Mouse (Mus musculus): ENCODE measurements around the gene Omd.
"Not testable (repeated sequence)": the region's sequence is repeated elsewhere in the genome, so short reads cannot be mapped to it uniquely, and the experiment has no call there.

The Omd gene

DNA sequence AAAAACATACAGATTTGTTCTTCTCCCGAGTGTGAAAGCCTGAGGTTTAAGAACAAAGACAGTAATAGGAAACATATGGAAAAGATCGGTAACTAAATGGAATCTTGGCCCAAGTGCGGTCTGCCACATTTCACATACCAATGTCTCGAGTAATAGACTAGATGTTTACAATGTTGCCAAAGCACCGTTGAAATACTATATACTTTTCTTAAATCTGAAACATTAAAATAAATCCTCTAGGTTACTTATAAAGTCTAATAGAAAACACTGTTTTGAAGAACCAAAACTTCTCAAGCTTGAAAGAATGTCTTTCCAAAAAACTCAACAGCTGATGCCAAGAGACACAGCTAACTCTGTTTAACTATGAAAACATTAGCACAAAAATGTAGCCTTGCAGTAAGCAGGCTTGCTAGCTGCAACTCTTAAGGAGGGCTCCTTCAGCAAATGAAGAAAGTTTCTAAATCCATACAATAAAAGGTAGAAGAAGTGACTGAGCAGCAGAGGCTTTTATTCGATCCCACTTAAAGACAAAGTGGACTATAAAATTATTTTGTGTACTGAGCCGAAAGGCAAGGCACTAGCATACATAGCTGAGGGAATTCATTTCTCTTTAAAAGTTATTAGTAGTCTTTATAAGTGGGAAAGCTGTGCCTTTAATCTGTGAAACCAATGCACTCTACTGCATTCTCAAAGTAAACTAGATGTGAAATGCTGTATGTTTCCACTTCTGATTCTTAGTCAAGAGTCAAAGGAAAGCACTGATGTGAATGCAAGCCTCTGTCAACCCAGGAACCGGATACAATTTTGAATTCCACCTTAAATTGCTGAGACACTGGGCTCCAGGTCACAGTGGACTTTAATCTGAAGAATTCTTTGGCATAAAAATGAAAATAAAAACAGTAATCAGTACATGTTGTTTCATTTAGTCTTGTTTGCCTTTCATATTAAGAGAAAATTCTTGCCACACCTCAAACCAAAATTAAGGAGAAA, at the start of gene Omd:
Omd (plus strand) TSS at position 922 of the 990 bp plus-strand sequence.
- DNase-seq (ENCODE audit: low read depth, low spot score) = peak; percentile 60

DNA sequence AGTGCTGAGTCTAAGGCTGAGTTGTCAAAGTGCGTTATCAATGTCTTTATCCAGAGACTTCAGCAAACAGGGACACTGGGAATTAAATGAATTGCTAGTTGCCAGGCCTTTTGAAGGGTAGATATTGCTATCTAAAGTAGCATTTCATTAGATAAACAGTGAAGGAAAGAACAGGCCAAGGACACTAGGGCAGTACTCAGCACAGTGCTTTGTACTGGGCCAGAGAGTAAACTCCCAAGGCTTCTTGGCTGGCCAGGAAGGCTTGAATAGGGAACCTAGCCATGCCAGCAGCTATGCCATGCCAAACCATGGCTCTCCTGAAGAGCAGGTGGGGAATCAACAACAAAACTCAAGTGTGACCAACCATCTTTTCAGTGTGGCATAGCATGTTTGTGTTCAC, 45.3 kb upstream of the Omd start:
- no peak for DNase-seq (ENCODE audit: low read depth, low spot score)

DNA sequence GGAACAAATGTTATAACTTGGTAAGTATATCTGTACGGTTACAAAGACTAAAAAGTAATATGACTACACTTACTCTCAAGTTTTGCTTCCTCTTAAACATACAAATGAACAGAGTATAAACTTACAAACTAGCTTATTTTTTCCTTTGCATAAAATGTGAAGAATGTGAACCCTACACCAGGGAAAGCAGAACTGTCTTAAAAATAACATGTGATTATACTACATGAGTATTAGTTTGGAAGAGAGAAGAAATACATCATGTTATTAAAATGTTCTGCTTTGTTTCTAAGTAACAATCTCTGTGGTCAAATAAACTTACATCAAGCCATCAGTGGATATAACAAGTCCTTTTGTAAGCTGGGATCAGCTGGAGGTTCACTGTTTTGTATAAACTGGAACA, 43.6 kb upstream of the Omd start:
- DNase-seq (ENCODE audit: low read depth, low spot score) = no peak

GRCm38 (mm10) chr13:49544279-49544678, 38.0 kb upstream of the Omd start, which contains the start of gene Aspn:
Gene Aspn (plus strand): TSS chr13:49544443.
- no peak for DNase-seq (ENCODE audit: low read depth, low spot score)

DNA sequence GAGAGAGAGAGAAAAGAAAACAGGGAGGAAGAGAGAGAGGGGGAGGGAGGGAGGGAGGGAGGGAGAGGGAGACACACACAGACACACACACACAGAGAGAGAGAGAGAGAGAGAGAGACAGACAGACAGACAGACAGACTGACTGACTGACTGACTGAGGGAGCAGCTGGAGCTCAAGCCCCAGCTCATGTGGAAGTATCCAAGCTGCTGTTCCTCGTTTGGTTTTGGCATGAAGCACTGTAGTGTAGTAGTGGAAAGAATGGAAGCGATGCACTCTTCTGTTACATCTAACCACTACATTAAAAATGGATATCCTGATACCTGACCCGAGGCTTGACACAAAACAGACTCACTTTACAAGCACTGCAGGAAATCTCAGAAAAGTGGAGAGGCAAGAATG, 36.6 kb upstream of the Omd start:
- DNase-seq (ENCODE audit: low read depth, low spot score) = peak; percentile 29

GRCm38 (mm10) chr13:49546517-49546916, 35.7 kb upstream of the Omd start:
- DNase-seq (ENCODE audit: low read depth, low spot score) = no peak

- DNase-seq (ENCODE audit: low read depth, low spot score) = no peak
Measured at GRCm38 (mm10) chr13:49547563-49548150, 34.6 kb upstream of the Omd start.

DNA sequence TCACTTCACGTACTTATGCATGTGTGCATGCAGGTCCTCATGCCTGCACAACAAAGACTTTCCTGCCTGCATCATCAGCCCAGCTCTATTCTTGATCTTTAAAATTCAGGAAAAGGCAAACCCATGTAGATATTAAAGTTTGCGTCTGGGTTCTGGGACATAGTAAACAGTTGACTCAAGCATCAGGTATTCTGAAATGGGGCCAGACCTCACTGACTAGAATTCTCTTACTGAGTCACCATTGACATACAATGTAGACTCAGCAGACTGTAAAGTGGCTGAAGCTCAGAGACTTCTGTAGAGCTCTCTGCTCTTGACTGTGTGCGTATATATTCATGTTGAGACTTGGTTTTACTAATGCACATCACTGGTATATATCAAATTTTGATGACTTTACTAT, 32.6 kb upstream of the Omd start:
- DNase-seq (ENCODE audit: low read depth, low spot score) = no peak

- no peak for DNase-seq (ENCODE audit: low read depth, low spot score)
Measured at GRCm38 (mm10) chr13:49554519-49554918, 27.7 kb upstream of the Omd start.

DNA sequence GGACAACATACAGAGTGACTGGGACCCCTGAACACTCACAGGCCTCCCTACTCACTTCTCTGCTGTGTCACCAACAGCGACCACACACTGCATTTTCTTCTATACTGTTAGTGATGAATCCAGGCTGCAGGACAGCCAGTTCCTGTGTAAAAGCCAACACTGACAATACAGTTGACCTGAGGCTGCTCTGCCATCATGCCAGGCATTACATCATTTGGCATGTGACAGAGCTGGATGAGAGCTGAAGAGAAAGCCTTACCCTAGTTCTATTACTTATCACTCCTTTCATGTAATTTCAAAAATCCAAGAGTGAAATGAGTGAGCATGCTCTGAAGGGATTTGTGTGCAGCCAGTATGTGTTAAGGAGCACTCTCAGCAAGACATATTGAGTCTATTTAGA, 26.1 kb upstream of the Omd start:
- no peak for DNase-seq (ENCODE audit: low read depth, low spot score)

GRCm38 (mm10) chr13:49556924-49557323, 25.3 kb upstream of the Omd start:
- DNase-seq (ENCODE audit: low read depth, low spot score) = no peak

DNA sequence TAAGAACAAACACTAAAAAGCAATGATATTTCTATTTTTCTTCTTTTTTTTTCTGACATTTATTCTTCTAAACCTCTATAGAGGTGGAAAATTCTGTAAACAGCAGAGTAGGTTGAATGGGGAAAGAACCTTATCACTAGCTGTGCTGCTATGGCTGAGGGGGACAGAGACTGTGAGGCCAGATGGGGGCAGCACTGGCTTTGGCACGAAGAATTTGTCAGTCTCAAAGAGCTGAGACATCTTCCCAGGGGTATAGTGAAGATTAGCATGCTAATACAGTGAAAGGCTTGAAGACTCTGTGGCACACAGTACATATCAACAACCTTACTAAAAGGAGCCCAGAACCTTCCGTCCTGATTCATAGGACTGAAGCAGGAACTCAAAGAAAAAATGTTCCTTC, 23.1 kb upstream of the Omd start:
- no peak for DNase-seq (ENCODE audit: low read depth, low spot score)

GRCm38 (mm10) chr13:49560886-49561285, 21.4 kb upstream of the Omd start:
- DNase-seq (ENCODE audit: low read depth, low spot score) = no peak

- no peak for DNase-seq (ENCODE audit: low read depth, low spot score)
Measured at GRCm38 (mm10) chr13:49564347-49564746, 17.9 kb upstream of the Omd start.

- no peak for DNase-seq (ENCODE audit: low read depth, low spot score)
Measured at GRCm38 (mm10) chr13:49570371-49570770, 11.9 kb upstream of the Omd start.

- no peak for DNase-seq (ENCODE audit: low read depth, low spot score)
Measured at GRCm38 (mm10) chr13:49571418-49571817, 10.8 kb upstream of the Omd start.

DNA sequence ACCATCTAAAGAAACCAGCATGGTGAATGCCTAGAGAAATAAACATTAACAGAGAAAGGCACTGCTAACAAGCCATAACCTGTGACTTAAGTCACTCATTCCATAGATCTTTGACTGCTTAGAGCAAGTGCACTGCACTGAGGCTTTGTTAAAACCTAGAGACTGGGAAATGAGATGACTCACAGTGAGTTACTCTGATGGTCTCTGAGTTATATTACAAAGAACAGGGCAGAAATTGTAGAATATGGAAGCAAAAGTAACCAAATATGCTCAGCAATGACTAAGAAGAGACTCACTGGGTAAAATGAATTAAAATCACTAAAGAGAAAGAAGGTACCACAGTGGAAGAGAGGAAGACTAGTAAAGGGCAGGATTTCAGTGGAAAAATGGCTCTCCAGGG, 1.6 kb downstream of the Omd start:
- no peak for DNase-seq (ENCODE audit: low read depth, low spot score)

DNA sequence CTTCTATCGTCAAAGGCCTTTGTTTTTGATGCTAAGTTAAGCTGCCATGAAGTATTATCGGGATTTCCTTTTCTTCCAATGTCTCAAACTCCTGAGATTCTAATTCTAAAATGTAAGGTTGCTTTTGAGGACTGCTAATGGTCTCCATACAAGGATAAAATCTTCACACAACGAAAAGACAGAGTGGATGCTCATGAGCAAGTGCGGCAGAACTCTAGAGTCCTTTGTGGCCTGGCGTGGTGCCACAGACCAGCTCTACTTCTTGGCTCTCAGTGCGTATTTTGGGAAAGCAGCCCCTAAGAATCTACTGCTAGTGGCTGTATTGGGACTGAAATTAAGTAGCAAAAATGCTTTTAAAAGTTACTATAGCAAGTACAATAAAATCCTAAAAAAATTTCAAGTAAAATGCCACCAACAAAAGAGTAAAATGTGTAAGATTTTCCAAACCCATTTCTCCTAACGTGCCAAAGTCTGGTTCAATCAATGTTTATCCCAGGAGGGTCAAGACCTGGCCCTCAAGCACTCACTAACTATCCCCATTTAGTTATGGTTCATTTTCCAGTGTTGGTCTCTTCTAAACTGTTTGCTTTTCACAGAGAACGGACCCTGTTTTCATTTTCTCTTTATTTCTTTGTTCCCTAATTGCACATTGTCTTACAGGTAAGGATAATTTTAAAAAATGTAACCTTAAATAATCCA, 2.2 kb downstream of the Omd start:
- DNase-seq (ENCODE audit: low read depth, low spot score) = no peak

DNA sequence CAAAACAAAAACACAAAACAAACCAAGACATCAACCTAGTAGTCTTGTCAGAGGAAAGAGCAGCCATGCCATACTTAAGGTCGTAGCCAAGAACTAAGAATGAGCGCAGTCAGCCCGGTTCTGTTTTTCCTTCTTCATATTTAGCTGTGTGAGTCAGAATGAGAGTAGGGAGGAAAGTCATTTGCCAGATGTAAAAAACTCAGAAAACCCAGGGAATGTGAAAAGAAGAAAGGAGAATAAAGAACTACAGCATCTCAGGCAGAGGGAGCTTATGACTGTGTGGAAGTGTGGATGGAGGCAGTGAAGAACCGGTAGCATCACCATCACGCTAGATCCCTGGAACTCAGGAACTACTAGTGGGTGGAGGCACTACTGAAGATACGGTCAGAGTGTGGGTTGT, 3.8 kb downstream of the Omd start:
- no peak for DNase-seq (ENCODE audit: low read depth, low spot score)

DNA sequence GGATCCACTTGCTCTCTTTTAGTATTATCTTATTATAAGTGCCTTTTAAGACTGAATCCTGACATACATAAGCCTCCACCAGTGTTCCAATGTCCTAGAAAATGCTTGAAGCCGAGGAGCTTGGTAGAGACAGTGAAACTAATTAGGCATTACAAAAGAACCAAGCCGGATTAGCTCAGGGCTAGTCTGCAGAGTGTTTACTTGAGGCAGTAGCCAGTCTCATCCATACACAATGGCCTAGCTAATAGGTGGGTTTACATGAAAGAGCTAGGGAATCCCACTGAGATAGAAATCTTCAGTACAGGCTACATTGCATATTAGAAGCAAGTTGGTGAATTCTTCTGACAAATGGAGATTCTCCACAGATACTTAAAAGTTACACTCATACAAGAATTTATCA, 20.3 kb downstream of the Omd start:
- not testable (repeated sequence) for DNase-seq (ENCODE audit: low read depth, low spot score)

DNA sequence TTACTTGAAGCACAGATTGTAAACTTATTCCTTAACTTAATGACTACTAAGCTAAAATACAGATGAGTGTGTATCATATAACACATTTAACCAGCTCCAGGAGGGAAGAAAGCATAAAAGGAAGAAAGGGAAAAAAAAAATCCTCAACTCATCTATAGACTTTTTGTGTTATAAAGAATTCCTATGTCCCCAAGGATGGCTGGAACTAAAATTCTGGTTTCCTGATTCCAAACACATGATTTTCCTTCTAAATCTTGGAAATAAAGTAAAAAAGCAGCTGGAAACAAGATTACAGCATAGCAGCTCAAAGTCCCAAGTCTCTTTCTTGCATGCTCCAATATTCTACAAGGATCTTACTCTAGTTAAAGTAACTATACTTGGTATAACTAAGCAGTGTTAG, 21.3 kb downstream of the Omd start:
- DNase-seq (ENCODE audit: low read depth, low spot score) = no peak

DNA sequence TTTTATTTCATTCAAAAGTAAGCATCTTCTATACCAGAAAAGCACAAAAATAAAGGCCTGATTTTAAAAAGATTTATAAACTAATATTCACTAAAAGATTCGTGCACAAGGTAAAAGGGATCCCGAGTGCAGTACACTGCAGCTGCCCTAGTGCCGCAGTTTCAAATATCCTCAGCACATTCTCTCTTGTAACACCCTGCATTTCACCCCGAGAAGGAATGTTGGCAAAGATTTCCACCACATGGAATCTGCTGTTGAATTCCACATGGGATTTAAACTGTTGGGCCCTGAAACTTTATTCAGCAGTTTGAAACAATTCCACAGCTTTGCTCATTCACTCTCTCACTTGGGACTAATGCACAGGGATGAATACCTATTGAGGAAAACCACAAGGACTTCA, 25.5 kb downstream of the Omd start, which contains the start of gene Ogn:
Ogn (plus strand) TSS at position 333 of the 400 bp plus-strand sequence.
- peak; percentile 28 for DNase-seq (ENCODE audit: low read depth, low spot score)
